Mouse (Mus musculus) midbrain, postnatal 0 days (tissue): ENCODE data around the gene Pcdh19. TPM values are rescaled to one million over a fixed set of nuclear protein-coding genes. Genes with fewer than 3 reads are reported as not detected.

Experiments
- ATAC-seq: fragments of 200-750 bp; cut with Nextera tagmentation; 2 replicates; pipeline ENCODE4 v1.8.0; 2017; ENCODE audit warnings: moderate number of reproducible peaks, mild to moderate bottlenecking, moderate TSS enrichment, moderate library complexity; ENCODE audit not compliant: low FRiP score
- DNase-seq: peaks from one replicate; pipeline ENCODE4 v3.0.0-alpha.2; 2015; ENCODE audit warnings: low spot score
- H3K27ac ChIP-seq: fragments of 300-500 bp; sonication (generic); 2 replicates; pipeline ENCODE4 v1.5.1; 2014; ENCODE audit warnings: low read depth, mild to moderate bottlenecking, low read length, mixed read lengths
- H3K27me3 ChIP-seq: fragments of 300-500 bp; sonication (generic); 2 replicates; pipeline ENCODE4 v1.6.1; 2014; ENCODE audit warnings: low read length, control low read depth, mixed read lengths; ENCODE audit not compliant: insufficient read depth
- H3K36me3 ChIP-seq: fragments of 300-500 bp; sonication (generic); 2 replicates; pipeline ENCODE4 v1.6.1; 2014; ENCODE audit warnings: low read length, control low read depth, mixed read lengths; ENCODE audit not compliant: insufficient read depth
- H3K4me1 ChIP-seq: fragments of 300-500 bp; sonication (generic); 2 replicates; pipeline ENCODE4 v1.6.1; 2014; ENCODE audit warnings: mild to moderate bottlenecking, control low read depth, antibody characterized with exemption, low read length, mixed read lengths; ENCODE audit not compliant: insufficient read depth
- H3K4me2 ChIP-seq: fragments of 300-500 bp; sonication (generic); 2 replicates; pipeline ENCODE4 v1.6.1; 2014; ENCODE audit warnings: low read depth, mild to moderate bottlenecking, low read length, mixed read lengths; ENCODE audit not compliant: poor library complexity, severe bottlenecking
- H3K4me3 ChIP-seq: fragments of 300-500 bp; sonication (generic); 2 replicates; pipeline ENCODE4 v1.5.1; 2014; ENCODE audit warnings: low read depth, mild to moderate bottlenecking, low read length, moderate library complexity
- H3K9ac ChIP-seq: fragments of 300-500 bp; sonication (generic); replicated peaks from 2 replicates; pipeline ENCODE4 v1.6.1; 2014; ENCODE audit warnings: mild to moderate bottlenecking, low read length, moderate library complexity, mixed read lengths; ENCODE audit not compliant: poor library complexity, severe bottlenecking
- H3K9me3 ChIP-seq: fragments of 300-500 bp; sonication (generic); 2 replicates; pipeline ENCODE4 v1.6.1; 2016; ENCODE audit warnings: low read length, control low read depth
- CTCF ChIP-seq: IDR thresholded peaks from 2 replicates; pipeline ENCODE4 v1.5.1; 2016; ENCODE audit warnings: antibody characterized with exemption, mild to moderate bottlenecking
- WGBS: fragments of 180-500 bp; shearing (Covaris S2); extraction: QIAGEN DNeasy Blood & Tissue Kit; methylation state at CpG from one replicate; pipeline ENCODE4 v1.1.7; 2014; 5-methylcytosine and 5-hydroxymethylcytosine counted together
- polyA plus RNA-seq: library from polyadenylated mRNA; unstranded; fragments of >200 nt; fragmentation: Nextera tagmentation; extraction: Ambion mirVana; gene quantifications from 2 replicates; pipeline ENCODE4 v1.2.1, GENCODE M21; 2015
- total RNA-seq: library from RNA; depleted of rRNA; stranded (reverse); fragments of >200 nt; gene quantifications from 2 replicates; pipeline ENCODE4 v1.2.3, GENCODE M21; 2014

Pcdh19 gene
- total and polyA plus RNA-seq, 2 experiments from 2014 or later, result 36.7 to 74.5 TPM

- no peaks in the 10 kb centered on the region for H3K4me1 ChIP-seq
- ATAC-seq (no peak), DNase-seq (no peak)
- H3K36me3 ChIP-seq, result no peaks in the 10 kb centered on the region
- H3K4me2 ChIP-seq, result no peak overlapping the region
- TF ChIP-seq CTCF, result no peak
- 44% methylated on average over 4 of the region's 4 CpGs for WGBS
- H3K27me3 ChIP-seq, result no peaks in the 10 kb centered on the region
- H3K4me3 ChIP-seq, result no peak overlapping the region
- H3K9me3 ChIP-seq, result no peaks in the 10 kb centered on the region
- no peak overlapping the region for H3K9ac ChIP-seq
- H3K27ac ChIP-seq, result no peak overlapping the region
Measured at GRCm38 (mm10) chrX:133696461-133696860, 7.7 kb upstream of the Pcdh19 start.

- TF ChIP-seq CTCF, result no peak
- ATAC-seq (no peak), DNase-seq (no peak)
- no peaks in the 10 kb centered on the region for H3K36me3 ChIP-seq
- no peak overlapping the region for H3K4me3 ChIP-seq
- no peak overlapping the region for H3K27ac ChIP-seq
- no peak overlapping the region for H3K4me2 ChIP-seq
- WGBS, result 69% methylated on average over 5 of the region's 5 CpGs
- H3K4me1 ChIP-seq, result no peaks in the 10 kb centered on the region
- no peaks in the 10 kb centered on the region for H3K27me3 ChIP-seq
- H3K9me3 ChIP-seq, result no peaks in the 10 kb centered on the region
- H3K9ac ChIP-seq, result no peak overlapping the region
Measured at GRCm38 (mm10) chrX:133693037-133693760, 4.4 kb upstream of the Pcdh19 start.

- Histone ChIP-seq H3K36me3 (no peaks in the 10 kb centered on the region), H3K27me3 (no peaks in the 10 kb centered on the region), H3K27ac (no peak overlapping the region), H3K4me3 (no peak overlapping the region), H3K9ac (no peak overlapping the region), H3K4me2 (no peak overlapping the region), H3K4me1 (no peaks in the 10 kb centered on the region), H3K9me3 (no peaks in the 10 kb centered on the region)
- DNase-seq (no peak), ATAC-seq (no peak)
- TF ChIP-seq CTCF, result no peak
- 30% methylated on average over 2 of the region's 2 CpGs for WGBS
Measured at GRCm38 (mm10) chrX:133692392-133692790, 3.6 kb upstream of the Pcdh19 start.

- Histone ChIP-seq H3K4me1 (no peaks in the 10 kb centered on the region), H3K4me3 (peak overlapping the region; percentile 59), H3K9me3 (no peaks in the 10 kb centered on the region), H3K4me2 (peak overlapping the region; percentile 84), H3K27ac (peak overlapping the region; percentile 57), H3K9ac (no peak overlapping the region), H3K27me3 (no peaks in the 10 kb centered on the region), H3K36me3 (no peaks in the 10 kb centered on the region)
- ATAC-seq, result no peak
- peak; percentile 85 for DNase-seq
- 16% methylated on average over 12 of the region's 12 CpGs for WGBS
- TF ChIP-seq CTCF, result peak; percentile 74
Measured at GRCm38 (mm10) chrX:133691581-133692391, 3.0 kb upstream of the Pcdh19 start.

- Histone ChIP-seq H3K27ac (peak overlapping the region; percentile 57; the same call in 1 of the 2 replicates), H3K4me3 (peak overlapping the region; percentile 59), H3K36me3 (no peaks in the 10 kb centered on the region), H3K9ac (peak overlapping the region; percentile 46; the same call in 1 of the 2 replicates), H3K27me3 (no peaks in the 10 kb centered on the region), H3K9me3 (no peaks in the 10 kb centered on the region), H3K4me1 (no peaks in the 10 kb centered on the region), H3K4me2 (peak overlapping the region; percentile 84)
- no peak for ATAC-seq
- WGBS, result 18% methylated on average over 11 of the region's 11 CpGs
- no peak for TF ChIP-seq CTCF
- DNase-seq, result no peak
Measured at GRCm38 (mm10) chrX:133690822-133691221, 2.0 kb upstream of the Pcdh19 start.
